ENCODE assay signal across 8 mouse cellular contexts in the genomic region with DNA sequence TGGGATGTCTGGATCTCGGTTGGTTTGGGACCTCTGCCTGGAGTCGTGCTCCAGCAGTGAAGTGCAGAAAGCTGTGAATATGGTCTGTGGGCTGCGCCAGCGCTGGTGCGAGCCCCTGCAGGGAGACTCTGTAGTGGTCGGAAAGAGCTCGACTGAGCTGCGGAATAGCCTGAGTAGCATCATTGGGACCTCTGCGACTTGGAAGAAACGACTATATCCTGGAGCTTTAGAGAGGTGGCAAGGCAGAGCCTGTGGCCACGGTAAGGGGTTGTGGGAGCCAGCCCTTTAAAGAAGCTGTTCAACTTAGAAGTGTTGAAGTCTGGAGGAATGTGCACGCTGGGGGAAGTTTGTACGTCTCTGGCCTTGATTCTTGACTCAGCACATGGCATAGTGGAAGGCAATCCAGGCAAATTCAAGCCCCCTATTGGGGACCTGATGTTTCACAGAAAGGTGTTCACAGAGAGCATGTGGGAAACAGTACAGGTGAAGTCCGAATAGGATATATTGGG. TPM values are rescaled to one million over a fixed set of nuclear protein-coding genes. Genes with fewer than 3 reads are reported as not detected.
DNase-seq lines count a peak whose midpoint lies in the region; ATAC-seq and TF ChIP-seq lines count a peak whose summit lies in the region.

No protein-coding gene starts in this region.

- peak overlapping the region; percentile 82 for H3K27ac ChIP-seq in left cerebral cortex, adult 2 months
- H3K27ac ChIP-seq in intestine, embryonic 14.5 days (ENCODE audit: low read depth), result peak overlapping the region; percentile 93
- peak overlapping the region; percentile 94 for H3K27ac ChIP-seq in neural tube, embryonic 13.5 days (replicated peaks)

- peak overlapping the region; percentile 77 for H3K9ac ChIP-seq in intestine, embryonic 14.5 days (ENCODE audit: low read length)
- H3K9ac ChIP-seq in neural tube, embryonic 13.5 days, result peak overlapping the region; percentile 74

- WGBS in intestine, embryonic 14.5 days, result 2% methylated on average over 14 of the region's 14 CpGs
- 3% methylated on average over 14 of the region's 14 CpGs for WGBS in neural tube, embryonic 13.5 days

- DNase-seq in left cerebral cortex, adult 2 months (ENCODE audit: extremely low spot score in 1 of 2, low spot score in 2 of 2), result no peak
- no peak for DNase-seq in left cerebral cortex, postnatal 4 days
- peak; percentile 59 for DNase-seq in embryo, embryonic 11 days
- DNase-seq in intestine, embryonic 14.5 days (ENCODE audit: low spot score), result no peak
- DNase-seq in left cerebral cortex, adult 9 months (ENCODE audit: low spot score in 2 of 2), result no peak
- DNase-seq in urinary bladder, postnatal 36 days (ENCODE audit: low spot score in 2 of 2), result no peak

- intact Hi-C loops in left cerebral cortex, adult 2 months (cut with DNase I), result loop anchor here (1.0 kb wide), 1 partner anchor 24 kb away; no protein-coding TSS in a partner anchor
- intact Hi-C loops in left cerebral cortex, postnatal 4 days (cut with DNase I), result no loop called here

- H3K4me2 ChIP-seq in intestine, embryonic 14.5 days (ENCODE audit: low read length), result peak overlapping the region; percentile 77
- peak overlapping the region; percentile 87 for H3K4me2 ChIP-seq in neural tube, embryonic 13.5 days

- no peaks in the 10 kb centered on the region for H3K27me3 ChIP-seq in intestine, embryonic 14.5 days (replicated peaks; ENCODE audit: control insufficient read depth, insufficient read depth, low read length)
- no peaks in the 10 kb centered on the region for H3K27me3 ChIP-seq in neural tube, embryonic 13.5 days

- no peak for ATAC-seq in intestine, embryonic 14.5 days (replicated peaks; ENCODE audit: low FRiP score, low TSS enrichment, low read depth)
- ATAC-seq in neural tube, embryonic 13.5 days (ENCODE audit: low read depth), result no peak; the same call in 1 of the 2 replicates
- no peak for ATAC-seq in monocyte, adult 5-6 weeks (replicated peaks; ENCODE audit: insufficient number of reproducible peaks, low FRiP score, low TSS enrichment, poor library complexity, severe bottlenecking)

- H3K9me3 ChIP-seq in intestine, embryonic 14.5 days (ENCODE audit: control insufficient read depth, low read length), result no peaks in the 10 kb centered on the region
- no peaks in the 10 kb centered on the region for H3K9me3 ChIP-seq in neural tube, embryonic 13.5 days

- H3K4me3 ChIP-seq in left cerebral cortex, adult 2 months, result peak overlapping the region; percentile 81
- H3K4me3 ChIP-seq in intestine, embryonic 14.5 days (ENCODE audit: low read depth, low read length), result peak overlapping the region; percentile 96
- peak overlapping the region; percentile 82 for H3K4me3 ChIP-seq in neural tube, embryonic 13.5 days

- H3K36me3 ChIP-seq in intestine, embryonic 14.5 days (ENCODE audit: control insufficient read depth, insufficient read depth, low read length), result peaks cover 18% of the 10 kb centered on the region
- peaks cover 19% of the 10 kb centered on the region for H3K36me3 ChIP-seq in neural tube, embryonic 13.5 days

- TF ChIP-seq CTCF in left cerebral cortex, adult 2 months (IDR thresholded peaks at IDR 0.05), result no peak

- H3K4me1 ChIP-seq in intestine, embryonic 14.5 days (replicated peaks; ENCODE audit: control insufficient read depth, insufficient read depth, low read length), result peaks cover 13% of the 10 kb centered on the region
- H3K4me1 ChIP-seq in neural tube, embryonic 13.5 days (replicated peaks), result peaks cover 44% of the 10 kb centered on the region

RNA-seq across cellular contexts. Expression of gene Ier2, which starts 2.8 kb away (rescaled TPM):
- total RNA-seq in left cerebral cortex, adult 2 months (2021), result 10 to 100 TPM; 17.5 to 17.9 TPM
- 10 to 100 TPM; 10.2 to 10.7 TPM for total RNA-seq in left cerebral cortex, postnatal 4 days (2021)
- 73.2 and 75.5 TPM in 2 replicates for polyA plus RNA-seq in intestine, embryonic 14.5 days (2014; fragmentation: Nextera tagmentation; extraction: Ambion mirVana)
- polyA plus RNA-seq in neural tube, embryonic 13.5 days (2015; fragmentation: Nextera tagmentation; extraction: Ambion mirVana), result 32.5 and 37.7 TPM in 2 replicates
- 92.1 to 198 TPM (median 119 TPM) in 3 replicates for total RNA-seq in monocyte, adult 5-6 weeks (2017)

RNA-seq across cellular contexts. Expression of gene Trmt1, which starts 20.7 kb away (rescaled TPM):
- total RNA-seq in left cerebral cortex, adult 2 months (2021), result 100 to 1,000 TPM; 108 to 115 TPM
- 100 to 1,000 TPM; 110 to 112 TPM for total RNA-seq in left cerebral cortex, postnatal 4 days (2021)
- polyA plus RNA-seq in intestine, embryonic 14.5 days (2014; fragmentation: Nextera tagmentation; extraction: Ambion mirVana), result 85.9 and 87.0 TPM in 2 replicates
- polyA plus RNA-seq in neural tube, embryonic 13.5 days (2015; fragmentation: Nextera tagmentation; extraction: Ambion mirVana), result 53.6 and 55.5 TPM in 2 replicates
- 40.1 to 46.6 TPM (median 44.7 TPM) in 3 replicates for total RNA-seq in monocyte, adult 5-6 weeks (2017)

RNA-seq across cellular contexts. Expression of gene Nacc1, which starts 22.2 kb away (rescaled TPM):
- total RNA-seq in left cerebral cortex, adult 2 months (2021), result 10 to 100 TPM; 95.5 to 96.8 TPM
- total RNA-seq in left cerebral cortex, postnatal 4 days (2021), result 10 to 100 TPM; 68.4 to 72.1 TPM
- 23.7 and 25.0 TPM in 2 replicates for polyA plus RNA-seq in intestine, embryonic 14.5 days (2014; fragmentation: Nextera tagmentation; extraction: Ambion mirVana)
- polyA plus RNA-seq in neural tube, embryonic 13.5 days (2015; fragmentation: Nextera tagmentation; extraction: Ambion mirVana), result 14.1 and 15.1 TPM in 2 replicates
- total RNA-seq in monocyte, adult 5-6 weeks (2017), result 29.0 to 50.5 TPM (median 36.3 TPM) in 3 replicates

RNA-seq across cellular contexts. Expression of gene Lyl1, which starts 35.8 kb away (rescaled TPM):
- 1 to 10 TPM; 1.6 to 2.6 TPM for total RNA-seq in left cerebral cortex, adult 2 months (2021)
- 1 to 10 TPM; 3.0 to 3.3 TPM for total RNA-seq in left cerebral cortex, postnatal 4 days (2021)
- 4.3 and 5.2 TPM in 2 replicates for polyA plus RNA-seq in intestine, embryonic 14.5 days (2014; fragmentation: Nextera tagmentation; extraction: Ambion mirVana)
- polyA plus RNA-seq in neural tube, embryonic 13.5 days (2015; fragmentation: Nextera tagmentation; extraction: Ambion mirVana), result 2.8 and 3.6 TPM in 2 replicates
- 41.7 to 46.2 TPM (median 45.0 TPM) in 3 replicates for total RNA-seq in monocyte, adult 5-6 weeks (2017)

RNA-seq across cellular contexts. Expression of gene G430095P16Rik, which starts 57.4 kb away (rescaled TPM):
- not detected for total RNA-seq in left cerebral cortex, adult 2 months (2021)
- total RNA-seq in left cerebral cortex, postnatal 4 days (2021), result not detected
- polyA plus RNA-seq in intestine, embryonic 14.5 days (2014; fragmentation: Nextera tagmentation; extraction: Ambion mirVana), result 3.3 and 4.1 TPM in 2 replicates
- polyA plus RNA-seq in neural tube, embryonic 13.5 days (2015; fragmentation: Nextera tagmentation; extraction: Ambion mirVana), result 1.4 and 2.2 TPM in 2 replicates
- 6.4 to 8.9 TPM (median 8.2 TPM) in 3 replicates for total RNA-seq in monocyte, adult 5-6 weeks (2017)
